Mouse (Mus musculus) right cerebral cortex, postnatal 4 days (tissue): Measurements from ENCODE around the gene Nexn.

Experiments used
- DNase-seq: peaks from one replicate; pipeline ENCODE4 v3.0.0-alpha.2; 2022

The Nexn gene

GRCm38 (mm10) chr3:152277912-152278311 is 11.8 kb upstream of the Nexn start:
- no peak for DNase-seq

GRCm38 (mm10) chr3:152276935-152277334 is 10.8 kb upstream of the Nexn start:
- DNase-seq, result no peak

- DNase-seq, result no peak
Measured at GRCm38 (mm10) chr3:152275008-152275407, 8.9 kb upstream of the Nexn start.

GRCm38 (mm10) chr3:152272974-152273685 is 7.0 kb upstream of the Nexn start:
- DNase-seq, result no peak

GRCm38 (mm10) chr3:152271876-152272275 is 5.7 kb upstream of the Nexn start:
- no peak for DNase-seq

GRCm38 (mm10) chr3:152271071-152271710 is 5.0 kb upstream of the Nexn start:
- no peak for DNase-seq

GRCm38 (mm10) chr3:152268099-152268498 is 1.9 kb upstream of the Nexn start:
- DNase-seq, result no peak

- DNase-seq, result peak; percentile 54
Measured at GRCm38 (mm10) chr3:152265351-152266035, 657 bp downstream of the Nexn start.

- DNase-seq, result no peak
Measured at GRCm38 (mm10) chr3:152264830-152265229, 1.3 kb downstream of the Nexn start.

GRCm38 (mm10) chr3:152264374-152264773 is 1.8 kb downstream of the Nexn start:
- DNase-seq, result no peak

GRCm38 (mm10) chr3:152261948-152262347 is 4.2 kb downstream of the Nexn start:
- no peak for DNase-seq

GRCm38 (mm10) chr3:152261436-152261835 is 4.7 kb downstream of the Nexn start:
- no peak for DNase-seq

- DNase-seq, result no peak
Measured at GRCm38 (mm10) chr3:152260362-152260761, 5.8 kb downstream of the Nexn start.

- peak; percentile 72 for DNase-seq
Measured at GRCm38 (mm10) chr3:152259409-152259808, 6.7 kb downstream of the Nexn start.

- DNase-seq, result no peak
Measured at GRCm38 (mm10) chr3:152257528-152257927, 8.6 kb downstream of the Nexn start.

GRCm38 (mm10) chr3:152250487-152250886 is 15.7 kb downstream of the Nexn start:
- DNase-seq, result no peak

- DNase-seq, result no peak
Measured at GRCm38 (mm10) chr3:152247708-152248107, 18.4 kb downstream of the Nexn start.

GRCm38 (mm10) chr3:152245273-152245910 is 20.8 kb downstream of the Nexn start:
- no peak for DNase-seq

- no peak for DNase-seq
Measured at GRCm38 (mm10) chr3:152243304-152243703, 22.8 kb downstream of the Nexn start.

GRCm38 (mm10) chr3:152241098-152241497 is 25.1 kb downstream of the Nexn start:
- no peak for DNase-seq

- DNase-seq, result no peak
Measured at GRCm38 (mm10) chr3:152239592-152239991, 26.6 kb downstream of the Nexn start.

GRCm38 (mm10) chr3:152238836-152239235 is 27.3 kb downstream of the Nexn start:
- no peak for DNase-seq

GRCm38 (mm10) chr3:152235805-152236204 is 30.3 kb downstream of the Nexn start:
- no peak for DNase-seq

- DNase-seq, result no peak
Measured at GRCm38 (mm10) chr3:152235238-152235637, 30.9 kb downstream of the Nexn start.
